Mouse (Mus musculus): Measurements from ENCODE around the gene Ucn2. TPM values are rescaled to one million over a fixed set of nuclear protein-coding genes. Genes with fewer than 3 reads are reported as not detected.

Gene Ucn2
- polyA plus RNA-seq, 1 experiment from 2014 or later = not detected

DNA sequence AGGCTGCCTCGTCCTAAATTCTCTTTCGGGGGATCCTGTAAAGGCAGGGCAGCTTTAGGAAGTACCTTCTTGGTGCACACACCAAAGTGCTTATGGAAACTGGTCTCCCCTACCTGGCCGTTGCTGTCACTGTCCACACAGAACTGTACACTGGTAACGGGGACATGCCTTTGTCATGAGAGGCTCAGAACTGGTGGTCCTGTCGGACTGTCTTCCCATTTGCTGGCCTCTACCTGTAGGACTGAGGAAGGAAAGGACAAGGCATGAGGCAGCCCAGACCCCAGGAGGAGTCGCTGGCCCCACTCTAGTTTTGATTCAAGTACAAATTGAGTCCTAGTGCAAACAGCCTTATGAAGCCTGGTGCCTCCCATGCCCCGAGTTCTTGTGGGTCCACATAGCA is 45.2 kb downstream of the Ucn2 start:
- ATAC-seq (ENCODE audit: insufficient read depth) = no peak
- Histone ChIP-seq H3K27ac (ENCODE audit: low read depth) (no peak overlapping the region), H3K4me3 (ENCODE audit: low read depth, low read length) (no peak overlapping the region), H3K27me3 (ENCODE audit: insufficient read depth, low read length) (no peaks in the 10 kb centered on the region), H3K4me1 (ENCODE audit: insufficient read depth) (no peaks in the 10 kb centered on the region), H3K36me3 (ENCODE audit: insufficient read depth) (no peaks in the 10 kb centered on the region), H3K9ac (no peak overlapping the region), H3K9me3 (ENCODE audit: low read depth, low read length) (no peaks in the 10 kb centered on the region), H3K4me2 (no peak overlapping the region)
- TF ChIP-seq CTCF (IDR thresholded peaks at IDR 0.05; ENCODE audit: low read depth) = no peak
- no peak for DNase-seq
- 87% methylated on average over 7 of the region's 7 CpGs for WGBS

DNA sequence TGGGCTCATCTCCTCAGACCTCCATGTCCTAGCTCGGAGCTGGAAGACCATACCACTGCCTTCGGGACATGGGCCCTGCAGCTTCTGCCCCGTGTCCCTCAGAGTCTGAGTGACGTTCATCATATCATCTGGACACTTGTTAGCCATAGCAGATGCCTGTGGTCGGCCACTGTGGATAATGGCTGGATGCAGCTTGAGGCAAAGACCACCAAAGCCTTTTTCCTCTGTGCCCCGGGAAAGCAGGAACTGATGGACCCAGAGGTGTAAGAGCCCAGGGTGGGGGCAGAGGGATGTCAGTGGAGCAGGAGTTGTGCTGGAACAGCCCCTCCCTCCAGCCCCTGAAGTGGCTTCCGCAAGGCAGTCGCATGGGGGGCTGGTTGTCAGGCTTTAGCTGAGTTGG is 45.9 kb downstream of the Ucn2 start:
- Histone ChIP-seq H3K36me3 (ENCODE audit: insufficient read depth) (no peaks in the 10 kb centered on the region), H3K9ac (no peak overlapping the region), H3K4me2 (no peak overlapping the region), H3K4me1 (ENCODE audit: insufficient read depth) (no peaks in the 10 kb centered on the region), H3K27ac (ENCODE audit: low read depth) (no peak overlapping the region), H3K9me3 (ENCODE audit: low read depth, low read length) (no peaks in the 10 kb centered on the region), H3K27me3 (ENCODE audit: insufficient read depth, low read length) (no peaks in the 10 kb centered on the region), H3K4me3 (ENCODE audit: low read depth, low read length) (no peak overlapping the region)
- no peak for TF ChIP-seq CTCF (IDR thresholded peaks at IDR 0.05; ENCODE audit: low read depth)
- no peak for ATAC-seq (ENCODE audit: insufficient read depth)
- WGBS = 67% methylated on average over 8 of the region's 8 CpGs
- DNase-seq = no peak

GRCm38 (mm10) chr9:109032435-109032834 is 46.6 kb downstream of the Ucn2 start:
- no peaks in the 10 kb centered on the region for H3K9me3 ChIP-seq (ENCODE audit: low read depth, low read length)
- H3K9ac ChIP-seq = no peak overlapping the region
- H3K36me3 ChIP-seq (ENCODE audit: insufficient read depth) = no peaks in the 10 kb centered on the region
- no peaks in the 10 kb centered on the region for H3K27me3 ChIP-seq (ENCODE audit: insufficient read depth, low read length)
- H3K27ac ChIP-seq (ENCODE audit: low read depth) = no peak overlapping the region
- 71% methylated on average over 6 of the region's 6 CpGs for WGBS
- DNase-seq (no peak), ATAC-seq (ENCODE audit: insufficient read depth) (no peak)
- TF ChIP-seq CTCF (IDR thresholded peaks at IDR 0.05; ENCODE audit: low read depth) = no peak
- H3K4me2 ChIP-seq = no peak overlapping the region
- H3K4me1 ChIP-seq (ENCODE audit: insufficient read depth) = no peaks in the 10 kb centered on the region
- H3K4me3 ChIP-seq (ENCODE audit: low read depth, low read length) = no peak overlapping the region

MicroRNA genes within 50 kb of the gene (microRNA counts, 519-probe panel; counts per million panel counts)
- 30.5 counts per million for microRNA mmu-miR-711

Small RNAs within 50 kb of the gene (microRNA-seq; reads per million reads assigned to microRNA genes)
- gene Mir711 (ENCODE audit: borderline number of aligned reads) = not detected

Other genes with a start within 250 kb of the Ucn2 start
- gene Ip6k2, start 202.2 kb upstream of the Ucn2 start, polyA plus RNA-seq (2014; fragmentation: Nextera tagmentation; extraction: Ambion mirVana) = 88.1 and 90.4 TPM in 2 replicates
- 11.3 and 14.4 TPM in 2 replicates for gene Nckipsd, start 177.6 kb upstream of the Ucn2 start, polyA plus RNA-seq (2014; fragmentation: Nextera tagmentation; extraction: Ambion mirVana)
- gene Celsr3, start 159.7 kb upstream of the Ucn2 start, polyA plus RNA-seq (2014; fragmentation: Nextera tagmentation; extraction: Ambion mirVana) = 0.14 and 0.17 TPM in 2 replicates
- gene Slc26a6, start 132.7 kb upstream of the Ucn2 start, polyA plus RNA-seq (2014; fragmentation: Nextera tagmentation; extraction: Ambion mirVana) = 10.7 and 12.0 TPM in 2 replicates
- not detected in 2 replicates for gene Tmem89, start 71.4 kb upstream of the Ucn2 start, polyA plus RNA-seq (2014; fragmentation: Nextera tagmentation; extraction: Ambion mirVana)
- 446 and 454 TPM in 2 replicates for gene Uqcrc1, start 49.4 kb upstream of the Ucn2 start, polyA plus RNA-seq (2014; fragmentation: Nextera tagmentation; extraction: Ambion mirVana)
- 1.7 and 2.1 TPM in 2 replicates for gene Col7a1, start 32.4 kb upstream of the Ucn2 start, polyA plus RNA-seq (2014; fragmentation: Nextera tagmentation; extraction: Ambion mirVana)
- gene Pfkfb4, start 5.8 kb downstream of the Ucn2 start, polyA plus RNA-seq (2014; fragmentation: Nextera tagmentation; extraction: Ambion mirVana) = 7.6 and 9.7 TPM in 2 replicates
- gene Shisa5, start 52.6 kb downstream of the Ucn2 start, polyA plus RNA-seq (2014; fragmentation: Nextera tagmentation; extraction: Ambion mirVana) = 56.6 and 61.0 TPM in 2 replicates
- 10.6 and 11.6 TPM in 2 replicates for gene Trex1, start 73.7 kb downstream of the Ucn2 start, polyA plus RNA-seq (2014; fragmentation: Nextera tagmentation; extraction: Ambion mirVana)
- gene Atrip, start 88.1 kb downstream of the Ucn2 start, polyA plus RNA-seq (2014; fragmentation: Nextera tagmentation; extraction: Ambion mirVana) = 24.5 and 27.6 TPM in 2 replicates
- 9.3 and 10.6 TPM in 2 replicates for gene Ccdc51, start 96.5 kb downstream of the Ucn2 start, polyA plus RNA-seq (2014; fragmentation: Nextera tagmentation; extraction: Ambion mirVana)
- 599 and 638 TPM in 2 replicates for gene Tma7, start 96.6 kb downstream of the Ucn2 start, polyA plus RNA-seq (2014; fragmentation: Nextera tagmentation; extraction: Ambion mirVana)
- 16.1 and 18.4 TPM in 2 replicates for gene Plxnb1, start 109.4 kb downstream of the Ucn2 start, polyA plus RNA-seq (2014; fragmentation: Nextera tagmentation; extraction: Ambion mirVana)
- not detected in 2 replicates for gene Fbxw21, start 176.0 kb downstream of the Ucn2 start, polyA plus RNA-seq (2014; fragmentation: Nextera tagmentation; extraction: Ambion mirVana)
- not detected in 2 replicates for gene Fbxw13, start 210.0 kb downstream of the Ucn2 start, polyA plus RNA-seq (2014; fragmentation: Nextera tagmentation; extraction: Ambion mirVana)
- not detected in 2 replicates for gene Fbxw20, start 248.7 kb downstream of the Ucn2 start, polyA plus RNA-seq (2014; fragmentation: Nextera tagmentation; extraction: Ambion mirVana)